In the genomic region with DNA sequence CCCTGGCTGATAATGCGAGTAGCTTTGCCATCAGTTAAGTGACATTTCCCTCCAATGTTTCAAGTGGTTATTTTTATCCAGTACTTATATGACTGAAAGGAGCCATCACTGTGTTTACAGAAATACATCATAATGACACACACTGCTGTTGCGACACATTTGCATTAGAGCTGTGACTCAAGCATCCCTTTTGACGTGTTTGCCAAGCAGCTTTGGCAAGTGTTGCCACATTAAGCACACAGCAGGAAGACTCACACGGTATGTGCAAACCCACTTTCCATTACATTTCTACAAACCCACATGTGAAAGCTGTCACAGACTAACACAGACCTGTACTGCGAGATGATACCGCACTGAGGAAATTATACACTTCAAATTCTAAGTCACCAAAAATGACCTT, we compare ENCODE assay signal across 13 mouse cellular contexts. TPM values are rescaled to one million over a fixed set of nuclear protein-coding genes. Genes with fewer than 3 reads are reported as not detected.
DNase-seq lines count a peak whose midpoint lies in the region; ATAC-seq lines count a peak whose summit lies in the region.
"Had no signal": no experiment of that assay in that cellular context is flagged by ENCODE, and none has a peak within 500 bp of the region (broad histone marks: within the 10 kb centered on the region; RNA-seq: fewer than 3 reads in every experiment).

No protein-coding gene starts in this region.

- ATAC-seq in forebrain, embryonic 13.5 days, result peak; percentile 38; the same call in 1 of the 2 replicates
- ATAC-seq: intestine, embryonic 15.5 days; midbrain, embryonic 13.5 days had no signal

- peaks cover 16% of the 10 kb centered on the region for H3K36me3 ChIP-seq in forebrain, embryonic 13.5 days (ENCODE audit: poor library complexity, severe bottlenecking)
- H3K36me3 ChIP-seq in forebrain, embryonic 10.5 days (replicated peaks), result peaks cover 25% of the 10 kb centered on the region
- H3K36me3 ChIP-seq: intestine, embryonic 15.5 days; limb, embryonic 13.5 days had no signal

- 74% methylated on average over 6 of the region's 6 CpGs for WGBS in forebrain, embryonic 13.5 days
- WGBS in forebrain, embryonic 10.5 days, result 98% methylated on average over 6 of the region's 6 CpGs

- no peaks in the 10 kb centered on the region for H3K4me1 ChIP-seq in forebrain, embryonic 13.5 days
- H3K4me1 ChIP-seq in forebrain, embryonic 10.5 days, result no peaks in the 10 kb centered on the region
- H3K4me1 ChIP-seq: intestine, embryonic 15.5 days; midbrain, embryonic 13.5 days had no signal

- H3K27ac ChIP-seq in forebrain, embryonic 13.5 days, result no peak overlapping the region
- H3K27ac ChIP-seq in forebrain, embryonic 10.5 days, result no peak overlapping the region
- H3K27ac ChIP-seq: intestine, embryonic 15.5 days; limb, embryonic 13.5 days; midbrain, embryonic 13.5 days had no signal

- H3K27me3 ChIP-seq in forebrain, embryonic 13.5 days, result no peaks in the 10 kb centered on the region
- no peaks in the 10 kb centered on the region for H3K27me3 ChIP-seq in forebrain, embryonic 10.5 days (ENCODE audit: poor library complexity, severe bottlenecking)
- H3K27me3 ChIP-seq: heart, embryonic 13.5 days; intestine, embryonic 15.5 days; midbrain, embryonic 13.5 days had no signal

- no peak overlapping the region for H3K4me2 ChIP-seq in forebrain, embryonic 13.5 days
- H3K4me2 ChIP-seq: heart, embryonic 13.5 days; intestine, embryonic 15.5 days; limb, embryonic 13.5 days; midbrain, embryonic 13.5 days had no signal

- H3K9me3 ChIP-seq in forebrain, embryonic 13.5 days (replicated peaks), result no peaks in the 10 kb centered on the region
- no peaks in the 10 kb centered on the region for H3K9me3 ChIP-seq in forebrain, embryonic 10.5 days
- H3K9me3 ChIP-seq: heart, embryonic 13.5 days; intestine, embryonic 15.5 days; limb, embryonic 13.5 days; midbrain, embryonic 13.5 days had no signal

- no peak overlapping the region for H3K9ac ChIP-seq in forebrain, embryonic 13.5 days
- H3K9ac ChIP-seq: heart, embryonic 13.5 days; intestine, embryonic 15.5 days; limb, embryonic 13.5 days; midbrain, embryonic 13.5 days had no signal

- no peak for DNase-seq in forebrain, embryonic 10.5 days (ENCODE audit: extremely low spot score, low spot score)
- peak; percentile 77 for DNase-seq in 3T3-L1 (ENCODE audit: low read depth, low spot score)
- peak; percentile 37 for DNase-seq in adrenal gland, postnatal 14 days
- DNase-seq in lung, postnatal 36 days, result peak; percentile 42
- DNase-seq in B cell, adult 2 months, result no peak
- DNase-seq in right cerebral cortex, postnatal 25 days, result no peak
- no peak for DNase-seq in ovary, adult 18-20 months (ENCODE audit: low spot score)
- DNase-seq: cerebellum, postnatal 36 days had no signal

- no peak overlapping the region for H3K4me3 ChIP-seq in forebrain, embryonic 13.5 days
- no peak overlapping the region for H3K4me3 ChIP-seq in forebrain, embryonic 10.5 days
- H3K4me3 ChIP-seq: heart, embryonic 13.5 days; intestine, embryonic 15.5 days; limb, embryonic 13.5 days; midbrain, embryonic 13.5 days had no signal

RNA-seq across cellular contexts. Expression of gene Bend4, which starts 34.2 kb away (rescaled TPM):
- 6.7 and 7.7 TPM in 2 replicates for polyA plus RNA-seq in forebrain, embryonic 13.5 days (2015; fragmentation: Nextera tagmentation; extraction: Ambion mirVana)
- 9.8 and 10.4 TPM in 2 replicates for polyA plus RNA-seq in forebrain, embryonic 10.5 days (2016; fragmentation: Nextera tagmentation; extraction: Ambion mirVana)
- 1.9 and 2.6 TPM in 2 replicates for total RNA-seq in adrenal gland, postnatal 14 days (2021)

Comparison
In these comparisons a context has a peak if more than half of its experiments do, and no peak if none do; other contexts are left out.
1. DNase-seq: peak in 3T3-L1 (single experiment), adrenal gland, postnatal 14 days (single experiment) and lung, postnatal 36 days (single experiment); none in forebrain, embryonic 10.5 days (single experiment), B cell, adult 2 months (0 of 2), right cerebral cortex, postnatal 25 days (single experiment) and ovary, adult 18-20 months (single experiment).